Mouse (Mus musculus): ENCODE results near the gene Pmm2. TPM values are rescaled to one million over a fixed set of nuclear protein-coding genes. Genes with fewer than 3 reads are reported as not detected.

The Pmm2 gene
- total RNA-seq, 2 experiments from 2014 or later, result 34.9 to 35.9 TPM

- no peak overlapping the region for H3K4me3 ChIP-seq
- peak in 1 of 2 experiments; percentile 61 for DNase-seq (ENCODE audit: low spot score in 2 of 2)
- peak; percentile 87 for TF ChIP-seq CTCF (conservative IDR thresholded peaks at IDR 0.05)
- H3K27ac ChIP-seq, result no peak overlapping the region
Observed at GRCm38 (mm10) chr16:8674165-8674564, 36.7 kb downstream of the Pmm2 start.

GRCm38 (mm10) chr16:8675559-8675958 lies 38.1 kb downstream of the Pmm2 start:
- H3K27ac ChIP-seq, result no peak overlapping the region
- TF ChIP-seq CTCF (conservative IDR thresholded peaks at IDR 0.05), result no peak
- no peak overlapping the region for H3K4me3 ChIP-seq
- no peak for DNase-seq (ENCODE audit: low spot score in 2 of 2)

DNA sequence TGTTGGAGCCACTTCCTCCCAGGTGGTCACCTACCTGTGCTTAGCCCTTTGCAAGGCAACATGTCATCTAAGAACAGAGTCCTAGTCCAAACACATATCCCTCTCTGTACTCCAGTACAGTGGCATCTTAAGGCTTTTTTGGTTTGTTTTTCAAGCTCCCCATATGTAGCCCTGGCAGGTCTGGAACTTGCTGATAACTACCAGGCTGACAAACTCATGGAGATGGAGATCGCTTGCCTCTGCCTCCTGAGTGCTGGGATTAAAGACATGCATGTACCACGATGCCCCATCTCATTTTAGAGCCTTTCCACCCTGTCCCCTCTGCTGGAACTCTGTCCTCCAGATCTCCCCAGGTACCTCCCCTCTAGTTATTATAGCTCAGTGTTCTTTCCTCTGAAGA lies 38.8 kb downstream of the Pmm2 start:
- no peak overlapping the region for H3K27ac ChIP-seq
- no peak overlapping the region for H3K4me3 ChIP-seq
- DNase-seq (ENCODE audit: low spot score in 2 of 2), result no peak
- no peak for TF ChIP-seq CTCF (conservative IDR thresholded peaks at IDR 0.05)

DNA sequence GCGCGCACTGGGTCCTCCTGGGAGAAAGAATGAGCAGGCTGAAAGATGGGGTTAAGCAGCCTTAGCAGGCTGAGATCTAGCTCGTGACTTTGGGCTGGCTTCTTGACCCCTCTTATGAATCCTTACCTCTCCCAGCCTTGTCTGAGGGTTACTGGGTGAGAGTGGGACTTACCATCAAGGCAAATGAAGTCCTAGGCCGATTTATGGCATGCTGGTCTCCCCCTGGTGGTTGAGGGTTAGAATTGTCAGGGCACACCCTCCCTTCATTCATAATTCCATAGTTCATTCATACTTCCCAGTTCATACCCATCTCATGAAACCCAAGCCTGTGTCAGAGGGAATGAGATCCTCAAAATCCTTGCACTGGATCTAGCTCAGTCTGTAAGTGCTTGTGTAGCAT lies 39.3 kb downstream of the Pmm2 start:
- Histone ChIP-seq H3K27ac (no peak overlapping the region), H3K4me3 (no peak overlapping the region)
- peak; percentile 91 for TF ChIP-seq CTCF (conservative IDR thresholded peaks at IDR 0.05)
- DNase-seq (ENCODE audit: low spot score in 2 of 2), result peak; percentile 44 to 68

GRCm38 (mm10) chr16:8678035-8678434 lies 40.6 kb downstream of the Pmm2 start:
- no peak for TF ChIP-seq CTCF (conservative IDR thresholded peaks at IDR 0.05)
- no peak for DNase-seq (ENCODE audit: low spot score in 2 of 2)
- no peak overlapping the region for H3K27ac ChIP-seq

GRCm38 (mm10) chr16:8678676-8679075 lies 41.2 kb downstream of the Pmm2 start:
- no peak for DNase-seq (ENCODE audit: low spot score in 2 of 2)
- no peak for TF ChIP-seq CTCF (conservative IDR thresholded peaks at IDR 0.05)
- H3K4me3 ChIP-seq, result no peak overlapping the region
- no peak overlapping the region for H3K27ac ChIP-seq

More at GRCm38 (mm10) chr16:8678035-8678434, 40.6 kb downstream of the Pmm2 start:
- H3K4me3 ChIP-seq, result no peak overlapping the region

GRCm38 (mm10) chr16:8679780-8680179 lies 42.3 kb downstream of the Pmm2 start:
- DNase-seq (ENCODE audit: low spot score in 2 of 2), result no peak
- no peak overlapping the region for H3K4me3 ChIP-seq
- no peak for TF ChIP-seq CTCF (conservative IDR thresholded peaks at IDR 0.05)
- no peak overlapping the region for H3K27ac ChIP-seq

DNA sequence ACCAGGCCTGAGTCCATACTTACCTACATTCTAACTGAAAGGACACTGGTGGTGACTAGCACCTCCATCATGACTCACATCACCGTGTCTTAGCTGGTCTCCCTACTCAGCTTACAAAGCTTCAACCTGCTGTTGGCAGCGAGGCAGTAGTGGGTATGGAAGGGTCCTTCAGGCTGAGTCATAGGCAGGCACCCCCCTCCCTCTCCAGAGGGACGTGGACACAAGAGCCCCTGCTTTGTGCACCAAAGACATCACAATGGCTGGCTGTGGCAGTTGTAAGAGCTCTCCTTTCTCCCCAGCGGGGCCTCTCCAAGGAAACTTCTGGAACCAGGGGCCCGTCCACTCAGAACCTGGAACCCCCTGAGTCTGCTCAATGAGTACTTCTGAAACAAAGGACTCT lies 43.0 kb downstream of the Pmm2 start, which contains the start of gene Gm5767:
Gene Gm5767, plus strand, starts transcription at position 301 of the 400 bp plus-strand sequence.
- Histone ChIP-seq H3K4me3 (no peak within 1 kb of the TSS), H3K27ac (no peak within 1 kb of the TSS)
- TF ChIP-seq CTCF (conservative IDR thresholded peaks at IDR 0.05), result no peak
- no peak for DNase-seq (ENCODE audit: low spot score in 2 of 2)

DNA sequence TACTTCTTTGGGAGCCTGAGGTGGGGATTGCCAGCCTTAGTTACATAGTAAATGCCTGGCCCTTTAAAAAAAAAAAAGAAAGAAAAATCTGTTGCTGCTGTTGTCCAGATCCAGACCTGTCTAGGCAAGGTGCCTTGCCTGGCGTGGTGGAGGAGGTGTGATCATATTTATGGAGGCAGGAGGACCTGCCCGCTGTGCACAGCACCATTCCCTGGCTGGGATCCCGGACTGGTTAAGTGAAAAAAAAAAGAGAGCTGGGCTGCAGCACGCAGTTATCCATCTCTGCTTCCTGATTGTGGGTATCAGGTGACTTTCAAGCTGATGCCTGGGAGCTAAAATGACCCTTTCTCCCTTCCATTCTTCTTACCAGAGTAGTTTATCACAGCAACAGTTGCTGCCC lies 47.6 kb downstream of the Pmm2 start:
- no peak for TF ChIP-seq CTCF (conservative IDR thresholded peaks at IDR 0.05)
- no peak for DNase-seq (ENCODE audit: low spot score in 2 of 2)
- Histone ChIP-seq H3K27ac (no peak overlapping the region), H3K4me3 (no peak overlapping the region)

- H3K4me3 ChIP-seq, result no peak overlapping the region
- 0 out of 2 replicates have a peak overlapping the region, but pooled peaks have one; percentile 8 for H3K27ac ChIP-seq
- peak; percentile 98 for TF ChIP-seq CTCF (conservative IDR thresholded peaks at IDR 0.05)
- peak; percentile 76 to 88 for DNase-seq (ENCODE audit: low spot score in 2 of 2)
Observed at GRCm38 (mm10) chr16:8686121-8686870, 48.8 kb downstream of the Pmm2 start.

- DNase-seq (ENCODE audit: low spot score in 2 of 2), result no peak
- H3K4me3 ChIP-seq, result no peak overlapping the region
- H3K27ac ChIP-seq, result no peak overlapping the region
- TF ChIP-seq CTCF (conservative IDR thresholded peaks at IDR 0.05), result no peak
Observed at GRCm38 (mm10) chr16:8686871-8687535, 49.5 kb downstream of the Pmm2 start.

- no peak for DNase-seq (ENCODE audit: low spot score in 2 of 2)
- no peak overlapping the region for H3K4me3 ChIP-seq
- no peak overlapping the region for H3K27ac ChIP-seq
- no peak for TF ChIP-seq CTCF (conservative IDR thresholded peaks at IDR 0.05)
Observed at GRCm38 (mm10) chr16:8687559-8688112, 50.2 kb downstream of the Pmm2 start.

- DNase-seq (ENCODE audit: low spot score in 2 of 2), result peak; percentile 50 to 63
- TF ChIP-seq CTCF (conservative IDR thresholded peaks at IDR 0.05), result no peak
- H3K4me3 ChIP-seq, result no peak overlapping the region
- peak overlapping the region; percentile 43; the same call in 1 of the 2 replicates for H3K27ac ChIP-seq
Observed at GRCm38 (mm10) chr16:8689979-8690656, 52.6 kb downstream of the Pmm2 start.
